Comparison of ENCODE assay signal across 9 mouse cellular contexts in genomic region chr1:21161742-21162141, GRCm38 (mm10). TPM values are rescaled to one million over a fixed set of nuclear protein-coding genes. Genes with fewer than 3 reads are reported as not detected.
DNase-seq lines count a peak whose midpoint lies in the region; ATAC-seq and TF ChIP-seq lines count a peak whose summit lies in the region.
"Had no signal": no experiment of that assay in that cellular context is flagged by ENCODE, and none has a peak within 500 bp of the region (broad histone marks: within the 10 kb centered on the region; RNA-seq: fewer than 3 reads in every experiment).

No protein-coding gene starts in this region.

- ATAC-seq in embryonic facial prominence, embryonic 14.5 days (ENCODE audit: low read depth), result 0 out of 2 replicates have a peak, but pooled peaks have one; percentile 36
- ATAC-seq in heart, embryonic 16.5 days (replicated peaks; ENCODE audit: extremely low read depth, insufficient read depth, low FRiP score), result peak; percentile 43; the same call in 1 of the 2 replicates
- no peak for ATAC-seq in liver, postnatal 0 days

- WGBS in embryonic facial prominence, embryonic 14.5 days, result 17% methylated on average over 5 of the region's 5 CpGs
- WGBS in heart, embryonic 16.5 days, result 14% methylated on average over 5 of the region's 5 CpGs
- 11% methylated on average over 5 of the region's 5 CpGs for WGBS in liver, postnatal 0 days (ENCODE audit: insufficient replicate concordance)

- TF ChIP-seq POLR2A in CH12.LX (IDR thresholded peaks at IDR 0.05; ENCODE audit: low read depth, low read length), result no peak

- H3K9ac ChIP-seq in CH12.LX (ENCODE audit: insufficient read depth, low read depth), result no peak overlapping the region
- no peak overlapping the region for H3K9ac ChIP-seq in embryonic facial prominence, embryonic 14.5 days (ENCODE audit: low read depth, low read length)
- H3K9ac ChIP-seq in heart, embryonic 16.5 days (ENCODE audit: low read length), result no peak overlapping the region
- H3K9ac ChIP-seq in liver, postnatal 0 days (replicated peaks), result no peak overlapping the region
- H3K9ac ChIP-seq: limb, embryonic 15.5 days had no signal

- dilution Hi-C loops in CH12.LX (cut with MboI; ENCODE audit: extremely low pct_ligation_motif_present, extremely low pct_unique_long_range_greater_than_20kb, low sequenced_read_pairs), result no loop called here

- no peaks in the 10 kb centered on the region for H3K79me2 ChIP-seq in CH12.LX (replicated peaks; ENCODE audit: control insufficient read depth, extremely low read depth, insufficient read depth, poor library complexity, severe bottlenecking)

- H3K9me3 ChIP-seq in CH12.LX (replicated peaks; ENCODE audit: low read length), result no peaks in the 10 kb centered on the region
- H3K9me3 ChIP-seq in embryonic facial prominence, embryonic 14.5 days (ENCODE audit: control insufficient read depth, low read length), result no peaks in the 10 kb centered on the region
- H3K9me3 ChIP-seq in heart, embryonic 16.5 days (replicated peaks; ENCODE audit: control insufficient read depth, low read length), result no peaks in the 10 kb centered on the region
- H3K9me3 ChIP-seq in liver, postnatal 0 days (ENCODE audit: low read length), result no peaks in the 10 kb centered on the region
- H3K9me3 ChIP-seq: limb, embryonic 15.5 days had no signal

- H3K4me1 ChIP-seq in CH12.LX (ENCODE audit: control insufficient read depth in 1 of 2, insufficient read depth in 2 of 2), result peaks cover 2 to 16% of the 10 kb centered on the region in 2 experiments; a peak in 3 of 4 replicates
- H3K4me1 ChIP-seq in embryonic facial prominence, embryonic 14.5 days (ENCODE audit: control insufficient read depth, insufficient read depth, low read length), result no peaks in the 10 kb centered on the region
- 0 out of 2 replicates have a peak, but pooled peaks cover 3% of the 10 kb centered on the region for H3K4me1 ChIP-seq in heart, embryonic 16.5 days (ENCODE audit: control insufficient read depth, insufficient read depth, low read length)
- H3K4me1 ChIP-seq in liver, postnatal 0 days (ENCODE audit: insufficient read depth), result no peaks in the 10 kb centered on the region

- H3K27me3 ChIP-seq in CH12.LX (replicated peaks), result peaks cover 7% of the 10 kb centered on the region
- H3K27me3 ChIP-seq in embryonic facial prominence, embryonic 14.5 days (replicated peaks; ENCODE audit: control insufficient read depth, insufficient read depth, low read length), result no peaks in the 10 kb centered on the region
- peaks cover 7% of the 10 kb centered on the region for H3K27me3 ChIP-seq in heart, embryonic 16.5 days (ENCODE audit: control insufficient read depth, insufficient read depth, low read length)
- H3K27me3 ChIP-seq in liver, postnatal 0 days (ENCODE audit: insufficient read depth, low read length), result 0 out of 2 replicates have a peak, but pooled peaks cover 3% of the 10 kb centered on the region

- no peaks in the 10 kb centered on the region for H3K36me3 ChIP-seq in CH12.LX (replicated peaks in 1 of 2; ENCODE audit: control insufficient read depth in 1 of 2, insufficient read depth in 1 of 2, low read length in 1 of 2)
- H3K36me3 ChIP-seq in embryonic facial prominence, embryonic 14.5 days (ENCODE audit: control insufficient read depth, insufficient read depth, low read length), result no peaks in the 10 kb centered on the region
- H3K36me3 ChIP-seq in heart, embryonic 16.5 days (ENCODE audit: control insufficient read depth, insufficient read depth), result no peaks in the 10 kb centered on the region
- H3K36me3 ChIP-seq in liver, postnatal 0 days (replicated peaks; ENCODE audit: insufficient read depth, low read length), result no peaks in the 10 kb centered on the region
- H3K36me3 ChIP-seq: limb, embryonic 15.5 days had no signal

- peak; percentile 99 for TF ChIP-seq RAD21 in CH12.LX (IDR thresholded peaks at IDR 0.05; ENCODE audit: low read depth, low read length)

- peak; percentile 81 for DNase-seq in CH12.LX (ENCODE audit: extremely low read depth)
- DNase-seq in adrenal gland, postnatal 4 days (ENCODE audit: low spot score in 2 of 2), result peak; percentile 28 to 61
- peak; percentile 81 for DNase-seq in embryonic facial prominence, embryonic 14.5 days (ENCODE audit: low spot score)
- peak; percentile 63 to 87 for DNase-seq in kidney, postnatal 25 days
- DNase-seq in liver, postnatal 0 days, result peak; percentile 79
- peak; percentile 63 for DNase-seq in retina, postnatal 7 days (ENCODE audit: low read depth, low spot score)
- DNase-seq in urinary bladder, adult 2 months (ENCODE audit: low spot score), result peak; percentile 36

- H3K4me2 ChIP-seq in CH12.LX (ENCODE audit: insufficient read depth, low read depth, poor library complexity, severe bottlenecking), result peak overlapping the region; percentile 24; the same call in 1 of the 2 replicates
- no peak overlapping the region for H3K4me2 ChIP-seq in embryonic facial prominence, embryonic 14.5 days (ENCODE audit: low read depth, low read length)
- no peak overlapping the region for H3K4me2 ChIP-seq in heart, embryonic 16.5 days (ENCODE audit: low read depth, low read length)
- H3K4me2 ChIP-seq in liver, postnatal 0 days (ENCODE audit: low read depth, low read length), result no peak overlapping the region
- H3K4me2 ChIP-seq: limb, embryonic 15.5 days had no signal

- TF ChIP-seq CTCF in CH12.LX (conservative IDR thresholded peaks at IDR 0.05 in 1 of 2, IDR thresholded peaks at IDR 0.05 in 1 of 2; ENCODE audit: low read depth in 2 of 2, low read length in 2 of 2), result peak; percentile 73 to 96
- TF ChIP-seq CTCF in liver, postnatal 0 days (IDR thresholded peaks at IDR 0.05; ENCODE audit: low read depth), result peak; percentile 91

- no peak for TF ChIP-seq EP300 in CH12.LX (IDR thresholded peaks at IDR 0.05; ENCODE audit: low read length)
- TF ChIP-seq EP300 in liver, postnatal 0 days (IDR thresholded peaks at IDR 0.05; ENCODE audit: low read depth), result no peak

- no peak overlapping the region for H3K4me3 ChIP-seq in CH12.LX (replicated peaks in 1 of 3; ENCODE audit: low read depth in 2 of 3, low read length in 2 of 3, poor library complexity in 1 of 3)
- H3K4me3 ChIP-seq in embryonic facial prominence, embryonic 14.5 days (ENCODE audit: low read depth, low read length), result no peak overlapping the region
- no peak overlapping the region for H3K4me3 ChIP-seq in heart, embryonic 16.5 days (ENCODE audit: low read length)
- no peak overlapping the region for H3K4me3 ChIP-seq in liver, postnatal 0 days (ENCODE audit: low read depth, low read length)
- H3K4me3 ChIP-seq: limb, embryonic 15.5 days had no signal

- H3K27ac ChIP-seq in CH12.LX (ENCODE audit: insufficient read depth, low read depth), result no peak overlapping the region
- no peak overlapping the region for H3K27ac ChIP-seq in embryonic facial prominence, embryonic 14.5 days (replicated peaks; ENCODE audit: low read depth, low read length)
- no peak overlapping the region for H3K27ac ChIP-seq in heart, embryonic 16.5 days (ENCODE audit: low read length)
- H3K27ac ChIP-seq in liver, postnatal 0 days (ENCODE audit: low read depth), result no peak overlapping the region
- H3K27ac ChIP-seq: limb, embryonic 15.5 days had no signal

- in situ Hi-C loops in CH12.LX (cut with MboI; ENCODE audit: low pct_ligation_motif_present, low pct_unique_long_range_greater_than_20kb, low sequenced_read_pairs), result no loop called here

TF ChIP-seq in CH12.LX, 34 proteins besides CTCF, POLR2A, EP300 and RAD21:
- peak; percentile 93 for TF ChIP-seq SMC3 (IDR thresholded peaks at IDR 0.05; ENCODE audit: low read depth, low read length)
- TF ChIP-seq ZNF384 (IDR thresholded peaks at IDR 0.05; ENCODE audit: low read depth, low read length), result peak; percentile 62; the same call in 1 of the 2 replicates
- no peak for TF ChIP-seq CHD1 (IDR thresholded peaks at IDR 0.05; ENCODE audit: low read depth, low read length)
- TF ChIP-seq CHD2 (IDR thresholded peaks at IDR 0.05; ENCODE audit: low read length), result no peak
- no peak for TF ChIP-seq POLR2AphosphoS2 (IDR thresholded peaks at IDR 0.05; ENCODE audit: low read depth, low read length)
- peak; percentile 88 for TF ChIP-seq ZC3H11A (IDR thresholded peaks at IDR 0.05; ENCODE audit: low read depth, low read length)
- no peak for TF ChIP-seq USF1 (IDR thresholded peaks at IDR 0.05; ENCODE audit: low read depth, low read length)
- no peak for TF ChIP-seq MAX (IDR thresholded peaks at IDR 0.05; ENCODE audit: low read length)
- TF ChIP-seq MYC (IDR thresholded peaks at IDR 0.05; ENCODE audit: low read depth, low read length), result 0 out of 2 replicates have a peak, but pooled peaks have one; percentile 41

RNA-seq across cellular contexts. Expression of gene Tmem14a, which starts 56.6 kb away (rescaled TPM):
- total RNA-seq in CH12.LX (2012; rRNA removed), result 0.63 and 1.6 TPM in 2 replicates
- 4.3 TPM in 2 replicates for total RNA-seq in CH12.LX (2014; rRNA removed)
- polyA plus RNA-seq in CH12.LX (2012; ENCODE audit: insufficient read length, low read depth), result 2.1 and 2.8 TPM in 2 replicates
- total RNA-seq in adrenal gland, postnatal 4 days (2021), result 1 to 10 TPM; 7.2 to 9.4 TPM
- 11.5 and 12.2 TPM in 2 replicates for polyA plus RNA-seq in embryonic facial prominence, embryonic 14.5 days (2014; fragmentation: Nextera tagmentation; extraction: Ambion mirVana)
- polyA plus RNA-seq in heart, embryonic 16.5 days (2015; fragmentation: Nextera tagmentation; extraction: Ambion mirVana), result 10.3 and 10.4 TPM in 2 replicates
- polyA plus RNA-seq in liver, postnatal 0 days (2015; fragmentation: Nextera tagmentation; extraction: Ambion mirVana), result 1.7 and 1.9 TPM in 2 replicates
- 19.3 and 23.9 TPM in 2 replicates for polyA plus RNA-seq in urinary bladder, adult 2 months (2012; rRNA removed)
